Mouse (Mus musculus): Measurements from ENCODE around the gene Suv39h2. TPM values are rescaled to one million over a fixed set of nuclear protein-coding genes. Genes with fewer than 3 reads are reported as not detected.

The Suv39h2 gene
- polyA plus RNA-seq (2014; fragmentation: Illumina TruSeq; extraction: RNeasy Lipid Tissue Mini Kit (QIAGEN cat#74804); ENCODE audit: low read depth, low replicate concordance), result 7.6 TPM

GRCm38 (mm10) chr2:3474861-3475283, at the start of gene Suv39h2:
TSS of gene Suv39h2 (minus strand) at chr2:3475031.

DNA sequence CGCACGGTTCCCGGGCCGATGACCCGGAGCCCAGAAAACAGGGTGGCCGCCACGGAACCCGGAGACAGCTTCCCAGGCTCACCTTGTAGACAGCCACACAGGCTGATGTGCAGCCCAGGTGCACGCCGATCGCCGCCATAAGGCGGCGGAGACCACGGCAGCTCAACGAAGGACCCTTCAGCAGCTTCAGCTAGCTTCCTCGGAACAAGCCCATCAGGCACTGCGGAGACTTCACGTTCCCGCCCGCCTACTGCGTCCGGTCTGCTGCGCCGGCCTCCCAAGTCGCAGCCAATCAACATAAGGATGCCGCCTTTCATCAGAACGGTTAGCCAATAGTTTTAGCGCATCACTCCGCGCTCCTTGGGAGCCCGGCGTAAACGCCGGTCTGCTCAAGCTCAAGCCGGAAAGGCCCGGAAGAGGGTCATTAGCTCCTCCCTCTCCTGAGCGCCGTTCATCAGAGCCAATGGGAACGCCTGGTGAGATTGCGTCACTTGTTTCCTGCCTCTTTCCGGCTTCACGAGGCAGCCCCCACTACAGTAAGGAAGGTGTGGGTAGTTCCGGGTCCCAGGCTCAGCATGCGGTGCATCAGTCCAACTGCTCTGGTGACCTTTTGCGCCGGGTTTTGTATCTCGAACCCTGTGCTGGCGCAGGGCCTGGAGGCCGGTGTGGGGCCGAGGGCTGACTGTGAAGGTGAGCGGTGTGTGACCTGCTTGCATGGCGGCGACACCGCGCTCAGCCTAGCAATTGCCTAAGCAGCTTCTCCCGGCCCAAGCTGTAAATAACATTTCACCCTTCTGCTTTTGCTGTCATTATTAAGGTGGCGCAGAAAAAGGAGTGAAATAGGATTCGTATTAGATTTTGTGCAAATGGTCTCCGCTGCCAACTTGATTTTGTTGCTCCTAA, 38.0 kb upstream of the Suv39h2 start, which contains the start of the genes Gm45902, Hspa14 and Cdnf:
TSS of gene Gm45902 (minus strand) at position 239 of the 903 bp plus-strand sequence.
TSS of gene Hspa14 (minus strand) at position 263 of the 903 bp plus-strand sequence.
TSS of gene Cdnf (plus strand) at position 479 of the 903 bp plus-strand sequence.

GRCm38 (mm10) chr2:3423841-3424578, 50.8 kb downstream of the Suv39h2 start, which contains the start of gene Dclre1c:
TSS of gene Dclre1c (plus strand) at chr2:3424131.

GRCm38 (mm10) chr2:3422548-3422947, 52.3 kb downstream of the Suv39h2 start, which contains the start of gene Meig1:
TSS of gene Meig1 (minus strand) at chr2:3422648.

Other genes with a start within 250 kb of the Suv39h2 start
- 124 TPM for gene Nmt2, start 190.8 kb downstream of the Suv39h2 start, polyA plus RNA-seq (2014; fragmentation: Illumina TruSeq; extraction: RNeasy Lipid Tissue Mini Kit (QIAGEN cat#74804); ENCODE audit: low read depth, low replicate concordance)
- gene Rpp38, start 142.4 kb downstream of the Suv39h2 start, polyA plus RNA-seq (2014; fragmentation: Illumina TruSeq; extraction: RNeasy Lipid Tissue Mini Kit (QIAGEN cat#74804); ENCODE audit: low read depth, low replicate concordance), result 19.8 TPM
- gene Acbd7, start 138.9 kb downstream of the Suv39h2 start, polyA plus RNA-seq (2014; fragmentation: Illumina TruSeq; extraction: RNeasy Lipid Tissue Mini Kit (QIAGEN cat#74804); ENCODE audit: low read depth, low replicate concordance), result not detected
- gene Olah, start 77.8 kb downstream of the Suv39h2 start, polyA plus RNA-seq (2014; fragmentation: Illumina TruSeq; extraction: RNeasy Lipid Tissue Mini Kit (QIAGEN cat#74804); ENCODE audit: low read depth, low replicate concordance), result 0.52 TPM
- not detected for gene Meig1, start 52.4 kb downstream of the Suv39h2 start, polyA plus RNA-seq (2014; fragmentation: Illumina TruSeq; extraction: RNeasy Lipid Tissue Mini Kit (QIAGEN cat#74804); ENCODE audit: low read depth, low replicate concordance)
- 13.4 TPM for gene Dclre1c, start 50.9 kb downstream of the Suv39h2 start, polyA plus RNA-seq (2014; fragmentation: Illumina TruSeq; extraction: RNeasy Lipid Tissue Mini Kit (QIAGEN cat#74804); ENCODE audit: low read depth, low replicate concordance)
- 2.3 TPM for gene Gm45902, start 37.8 kb upstream of the Suv39h2 start, polyA plus RNA-seq (2014; fragmentation: Illumina TruSeq; extraction: RNeasy Lipid Tissue Mini Kit (QIAGEN cat#74804); ENCODE audit: low read depth, low replicate concordance)
- gene Hspa14, start 37.8 kb upstream of the Suv39h2 start, polyA plus RNA-seq (2014; fragmentation: Illumina TruSeq; extraction: RNeasy Lipid Tissue Mini Kit (QIAGEN cat#74804); ENCODE audit: low read depth, low replicate concordance), result 46.5 TPM
- gene Cdnf, start 38.0 kb upstream of the Suv39h2 start, polyA plus RNA-seq (2014; fragmentation: Illumina TruSeq; extraction: RNeasy Lipid Tissue Mini Kit (QIAGEN cat#74804); ENCODE audit: low read depth, low replicate concordance), result 8.3 TPM
- 30.1 TPM for gene Fam107b, start 95.5 kb upstream of the Suv39h2 start, polyA plus RNA-seq (2014; fragmentation: Illumina TruSeq; extraction: RNeasy Lipid Tissue Mini Kit (QIAGEN cat#74804); ENCODE audit: low read depth, low replicate concordance)